Mouse (Mus musculus): ENCODE results near the gene Tlr2.
"Not testable (repeated sequence)": the region's sequence is repeated elsewhere in the genome, so short reads cannot be mapped to it uniquely, and the experiment has no call there.

GRCm38 (mm10) chr3:83871962-83872361, 30.4 kb upstream of the Tlr2 start:
- TF ChIP-seq CTCF (IDR thresholded peaks at IDR 0.05; ENCODE audit: borderline replicate concordance, control insufficient read depth, extremely low read depth, insufficient read depth, low read length, poor library complexity); POLR2A (IDR thresholded peaks at IDR 0.05; ENCODE audit: control insufficient read depth, extremely low read depth, insufficient read depth, low read length, poor library complexity): not testable (repeated sequence)
